Mouse (Mus musculus): ENCODE results near the gene Zmat3. TPM values are rescaled to one million over a fixed set of nuclear protein-coding genes. Genes with fewer than 3 reads are reported as not detected.

The Zmat3 gene
- total RNA-seq (2023) = 10 to 100 TPM; 12.4 to 17.1 TPM

DNA sequence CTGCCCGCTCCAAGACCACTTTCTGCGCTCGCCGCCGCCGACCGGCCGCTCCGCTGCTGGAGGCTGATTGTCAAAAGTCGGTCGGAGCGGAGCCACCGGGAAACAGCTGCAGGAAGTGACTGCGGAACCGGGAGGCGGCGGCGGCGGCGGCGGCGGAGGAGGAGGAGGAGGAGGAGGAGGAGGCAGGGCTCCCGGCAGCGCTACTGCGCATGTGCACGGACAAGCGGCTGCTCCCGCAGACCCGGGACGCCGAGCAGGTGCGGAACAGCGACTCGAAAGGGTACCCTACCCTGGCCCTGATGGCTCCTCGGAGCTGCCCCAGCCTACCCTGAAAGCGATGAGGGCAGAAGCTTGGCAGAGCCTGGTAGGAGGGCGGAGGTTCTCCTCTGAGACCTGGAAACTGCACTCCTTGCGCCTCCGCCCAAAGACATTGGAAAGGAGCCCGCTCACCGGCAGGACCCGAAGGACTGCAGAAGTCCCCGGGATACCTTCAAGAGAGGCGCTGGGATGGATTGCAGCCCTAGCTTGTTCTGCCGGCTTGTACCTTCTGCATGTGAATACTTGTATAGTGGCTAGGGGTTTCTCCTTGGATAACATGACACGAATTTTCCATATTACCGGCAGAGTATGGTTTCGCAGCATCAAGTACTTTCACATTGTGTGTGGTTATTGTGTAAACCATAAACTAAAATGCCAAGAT is at the start of gene Zmat3:
Gene Zmat3 (minus strand): TSS at position 469 of the 700 bp plus-strand sequence.

DNA sequence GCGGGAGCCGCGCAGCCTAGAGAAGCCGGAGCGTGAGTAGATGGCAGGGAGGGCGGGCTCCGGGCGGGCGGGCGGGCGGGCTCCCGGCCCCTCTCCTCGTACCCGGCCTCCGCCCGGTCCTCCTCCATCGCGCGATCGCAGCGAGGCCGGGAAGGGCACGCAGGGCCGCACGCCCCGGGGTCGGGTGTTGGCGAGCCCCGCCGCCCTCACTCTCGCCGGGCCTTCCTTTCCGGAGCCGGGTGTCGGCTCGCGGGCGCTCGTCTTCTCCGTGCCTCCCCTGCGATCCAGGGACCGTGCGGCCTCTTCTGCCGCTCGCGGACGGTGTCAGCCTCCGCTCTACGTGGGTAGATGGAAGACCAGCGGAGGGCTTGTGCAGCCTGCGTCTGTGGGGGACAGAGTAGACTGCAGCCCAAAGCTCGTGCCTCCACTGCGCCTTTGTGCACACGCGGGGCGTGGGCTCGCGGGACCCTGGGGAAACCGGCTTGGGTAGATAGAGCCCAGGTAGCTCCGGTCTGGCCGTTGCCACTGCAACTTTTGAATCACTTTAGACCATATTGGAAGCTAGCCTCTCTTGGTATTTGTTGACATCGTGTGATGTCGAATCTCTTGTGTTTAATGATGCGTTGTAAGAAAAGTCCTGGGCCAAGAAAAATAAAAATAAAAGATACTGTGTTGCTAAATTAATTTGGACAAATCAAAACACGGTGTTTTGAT is 31.8 kb upstream of the Zmat3 start, which contains the start of gene Pik3ca:
Gene Pik3ca (plus strand): TSS at position 211 of the 714 bp plus-strand sequence.

Other genes with a start within 250 kb of the Zmat3 start
- 10 to 100 TPM; 43.3 to 47.6 TPM for gene Pik3ca, start 31.7 kb upstream of the Zmat3 start, total RNA-seq (2023)
- 1 to 10 TPM; 1.2 to 1.3 TPM for gene Kcnmb3, start 126.2 kb upstream of the Zmat3 start, total RNA-seq (2023)
- 10 to 100 TPM; 44.2 to 45.5 TPM for gene Zfp639, start 144.2 kb upstream of the Zmat3 start, total RNA-seq (2023)
- gene Mfn1, start 163.5 kb upstream of the Zmat3 start, total RNA-seq (2023) = 10 to 100 TPM; 34.0 to 35.0 TPM